Mouse (Mus musculus): ENCODE measurements around the gene Cib1. TPM values are rescaled to one million over a fixed set of nuclear protein-coding genes. Genes with fewer than 3 reads are reported as not detected.

Gene Cib1
- total RNA-seq, 2 experiments from 2014 or later = 23.4 to 24.3 TPM

DNA sequence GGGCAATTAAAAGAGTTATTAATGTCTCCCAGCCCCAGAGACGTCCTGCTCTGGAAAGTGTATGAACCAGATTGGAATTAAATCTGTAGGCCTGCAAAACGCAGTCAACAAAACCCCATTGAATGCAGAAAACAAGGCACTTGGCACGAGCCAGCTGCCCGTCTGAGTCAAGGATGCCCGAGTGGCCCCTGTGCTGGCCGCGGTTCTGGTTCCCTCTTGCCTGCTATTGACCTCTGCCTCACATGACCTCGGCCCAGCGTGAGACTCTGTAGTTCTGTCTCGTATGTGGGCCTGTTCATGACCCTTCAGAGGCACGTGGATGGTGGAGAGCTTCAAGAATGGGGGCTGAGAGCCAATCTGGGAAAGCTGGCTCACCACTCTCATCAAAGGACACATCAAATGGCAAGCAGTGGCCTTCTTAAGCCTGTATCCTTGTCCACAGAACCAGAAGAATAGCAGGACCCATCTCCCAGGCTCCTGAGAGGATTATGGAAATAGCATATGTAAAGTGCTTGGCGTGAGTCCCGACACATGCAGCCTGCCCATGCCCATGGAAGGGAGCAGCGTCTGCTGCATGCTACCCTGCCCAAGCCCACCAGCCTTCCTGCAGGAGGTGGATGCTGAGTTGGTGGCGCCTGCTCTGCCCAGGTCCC, 30.6 kb downstream of the Cib1 start:
- no peak for DNase-seq (ENCODE audit: low spot score in 2 of 2)

DNA sequence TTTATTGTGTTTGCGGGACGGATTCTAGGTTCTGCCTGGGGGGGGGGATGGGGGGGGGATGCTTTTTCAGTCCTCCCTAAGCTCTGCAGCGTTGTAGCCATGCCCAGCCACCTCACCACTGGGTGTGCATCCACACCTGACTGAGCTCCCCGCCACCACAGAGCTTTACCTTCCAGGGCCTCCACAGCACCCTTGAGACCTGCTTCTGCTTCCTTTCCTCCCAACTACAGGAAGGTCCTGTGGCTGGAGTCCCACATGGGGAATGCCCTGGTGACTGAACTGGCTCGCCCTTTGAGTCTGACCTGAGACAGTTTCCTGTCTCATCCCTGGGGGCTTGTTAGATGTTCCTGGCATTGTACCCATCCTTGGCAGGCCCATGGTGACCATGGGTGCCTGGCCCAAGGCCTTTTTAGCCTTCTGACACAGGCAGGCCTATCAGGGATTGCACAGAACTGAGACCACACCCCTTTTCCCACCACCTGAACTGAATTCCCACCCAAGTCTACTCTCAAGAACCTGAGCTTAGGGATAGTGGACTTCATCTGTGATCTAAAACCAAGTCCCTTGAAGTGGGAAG, 31.6 kb downstream of the Cib1 start:
- no peak for DNase-seq (ENCODE audit: low spot score in 2 of 2)

DNA sequence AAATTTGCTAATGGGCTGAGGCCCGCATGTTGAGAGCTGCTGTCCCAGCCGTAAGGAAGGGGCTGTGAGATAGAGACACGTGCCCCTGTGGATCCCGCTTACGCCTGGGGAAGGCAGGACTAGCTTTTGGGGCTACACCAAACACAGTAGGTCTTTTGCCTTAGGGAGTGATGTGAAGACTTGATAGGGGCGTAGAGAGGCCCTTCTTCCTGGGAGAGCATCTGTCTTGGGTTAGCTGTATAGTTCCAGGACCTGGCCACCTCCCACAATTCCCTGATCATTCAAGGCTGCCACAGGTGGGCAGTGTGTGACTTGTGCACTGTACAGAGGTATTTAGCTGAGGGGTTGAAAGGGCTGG, 32.0 kb downstream of the Cib1 start:
- DNase-seq (ENCODE audit: low spot score in 2 of 2) = no peak

DNA sequence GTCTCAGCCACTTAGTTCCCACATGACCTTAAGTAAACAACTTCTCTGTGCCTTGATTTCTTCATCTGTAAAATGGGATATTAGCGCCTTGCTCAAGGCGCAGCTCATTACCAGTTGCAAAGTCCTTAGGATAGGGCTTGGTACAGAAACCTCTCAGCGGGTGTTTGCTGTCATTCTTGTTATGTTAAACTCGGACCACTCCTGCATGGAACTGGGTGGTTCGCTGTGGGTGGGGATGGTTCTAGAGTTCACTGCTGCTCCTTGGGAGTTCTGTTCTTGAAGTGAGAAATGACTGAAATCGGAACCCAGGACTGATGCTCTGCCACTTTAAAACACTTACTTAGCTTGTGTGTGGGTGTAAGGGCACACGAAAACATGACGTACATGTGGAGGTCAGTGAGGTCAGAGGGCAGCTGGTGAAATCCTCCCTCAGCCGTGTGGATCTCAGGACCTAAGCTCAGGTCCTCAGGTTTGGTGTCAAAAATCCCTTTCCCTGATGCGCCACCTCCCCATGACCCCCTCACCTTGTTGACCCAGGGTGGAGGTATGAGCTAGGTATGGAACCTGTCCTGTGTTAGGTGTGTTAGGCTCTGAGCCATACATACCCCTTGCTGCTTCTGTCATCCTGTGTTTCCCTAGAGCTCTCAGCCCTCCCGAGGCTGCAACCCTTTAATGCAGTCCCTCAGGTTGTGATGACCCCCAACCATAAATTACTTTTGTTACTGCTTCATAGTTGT, 32.6 kb downstream of the Cib1 start:
- DNase-seq (ENCODE audit: low spot score in 2 of 2) = no peak

GRCm38 (mm10) chr7:80199286-80199685, 33.3 kb downstream of the Cib1 start:
- DNase-seq (ENCODE audit: low spot score in 2 of 2) = no peak

- no peak for DNase-seq (ENCODE audit: low spot score in 2 of 2)
These were observed 33.8 kb downstream of the Cib1 start for GRCm38 (mm10) chr7:80198863-80199262.

GRCm38 (mm10) chr7:80197941-80198778, 34.5 kb downstream of the Cib1 start:
- DNase-seq (ENCODE audit: low spot score in 2 of 2) = peak; percentile 71 to 82

- no peak for DNase-seq (ENCODE audit: low spot score in 2 of 2)
These were observed 35.2 kb downstream of the Cib1 start for GRCm38 (mm10) chr7:80197371-80197770.

- DNase-seq (ENCODE audit: low spot score in 2 of 2) = no peak
These were observed 36.9 kb downstream of the Cib1 start for GRCm38 (mm10) chr7:80195576-80196263.

GRCm38 (mm10) chr7:80195146-80195545, 37.5 kb downstream of the Cib1 start:
- no peak for DNase-seq (ENCODE audit: low spot score in 2 of 2)

GRCm38 (mm10) chr7:80193941-80194739, 38.5 kb downstream of the Cib1 start:
- DNase-seq (ENCODE audit: low spot score in 2 of 2) = no peak

GRCm38 (mm10) chr7:80192226-80193061, 40.2 kb downstream of the Cib1 start:
- peak; percentile 78 to 86 for DNase-seq (ENCODE audit: low spot score in 2 of 2)

DNA sequence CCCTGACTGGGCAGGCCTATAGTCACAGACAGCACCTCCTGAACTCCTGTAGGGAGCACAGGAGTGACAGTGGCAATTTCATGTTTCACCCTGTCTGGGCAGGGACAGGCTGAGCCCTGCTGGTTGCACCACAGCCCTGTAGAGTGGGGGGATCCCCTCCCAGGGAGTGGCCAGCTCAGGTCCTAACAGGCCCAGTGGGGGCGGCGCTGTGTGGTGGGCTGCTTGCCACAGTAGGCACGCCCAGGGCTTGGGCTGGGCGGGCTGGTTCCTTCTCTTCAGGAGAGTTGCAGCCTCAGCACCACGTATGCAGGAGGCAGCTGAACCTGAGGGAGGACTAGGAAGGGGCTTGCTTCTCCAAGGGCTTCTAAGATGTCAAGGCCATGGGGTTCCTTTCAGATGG, 41.2 kb downstream of the Cib1 start:
- no peak for DNase-seq (ENCODE audit: low spot score in 2 of 2)

DNA sequence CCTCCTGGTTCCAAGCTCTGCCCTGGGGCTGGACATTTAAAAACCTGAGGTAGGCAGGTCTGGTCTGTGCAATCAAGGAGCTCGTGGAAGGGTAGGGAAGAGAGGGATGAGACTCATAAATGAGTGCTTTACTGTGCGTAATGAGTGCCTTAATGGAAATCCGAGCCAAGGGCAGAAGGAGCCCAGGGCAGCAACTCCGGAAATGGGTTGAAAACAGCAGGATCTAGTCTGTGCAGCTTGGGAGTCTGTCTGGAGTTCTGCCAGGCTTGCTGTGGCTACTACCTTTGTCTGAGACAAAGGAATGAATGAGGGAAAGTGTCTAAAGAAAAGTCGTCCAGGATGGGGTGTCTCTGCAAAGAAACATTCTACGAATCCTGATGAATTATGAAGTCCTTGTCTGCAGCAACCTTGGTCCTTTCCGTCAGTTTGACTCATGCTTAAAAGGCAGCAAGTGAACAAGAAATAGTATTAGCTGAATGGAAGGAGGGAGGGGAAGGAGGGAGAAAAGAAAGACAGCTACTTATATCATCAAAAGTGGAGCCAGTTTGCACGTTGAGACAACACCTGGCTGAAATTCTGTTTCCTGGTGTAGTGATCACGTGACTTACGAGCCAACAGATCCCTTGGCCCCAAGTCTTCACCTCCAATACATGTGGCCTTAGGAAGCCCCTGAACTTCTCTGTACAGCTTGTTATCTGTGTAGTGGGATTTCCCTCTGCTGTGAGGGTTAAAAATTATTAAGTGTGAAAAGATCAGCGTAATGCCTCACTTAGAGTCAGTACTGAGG, 43.3 kb downstream of the Cib1 start:
- DNase-seq (ENCODE audit: low spot score in 2 of 2) = no peak

GRCm38 (mm10) chr7:80188579-80189125, 44.0 kb downstream of the Cib1 start:
- no peak for DNase-seq (ENCODE audit: low spot score in 2 of 2)

- DNase-seq (ENCODE audit: low spot score in 2 of 2) = no peak
These were observed 45.1 kb downstream of the Cib1 start for GRCm38 (mm10) chr7:80187501-80187900.

- DNase-seq (ENCODE audit: low spot score in 2 of 2) = peak; percentile 93 to 95
These were observed 45.9 kb downstream of the Cib1 start, which contains the start of gene Sema4b for GRCm38 (mm10) chr7:80186531-80187296. TSS of gene Sema4b (plus strand) at chr7:80186841.
